Mouse (Mus musculus): ENCODE measurements at regions not wholly inside any gene's neighbourhood (a gene's known extent, or its start where the extent isn't known, plus 50 kb on each side); places are given as distances from the start of the nearest gene placed in this dataset.
A peak's percentile ranks its signal among the peaks of the same experiment; 100 is the strongest.

GRCm38 (mm10) chr16:46807476-46807875 lies 309.2 kb upstream of the Nectin3 start:
- DNase-seq, result no peak

GRCm38 (mm10) chr16:46776367-46776766 lies 278.0 kb upstream of the Nectin3 start:
- DNase-seq, result peak in 1 of 2 experiments; percentile 4

- no peak for DNase-seq
Measured at GRCm38 (mm10) chr16:46769383-46769782, 271.1 kb upstream of the Nectin3 start.

- no peak for DNase-seq
Measured at GRCm38 (mm10) chr16:46768376-46768775, 270.1 kb upstream of the Nectin3 start.

GRCm38 (mm10) chr16:46735140-46735539 lies 236.8 kb upstream of the Nectin3 start:
- DNase-seq, result no peak

- DNase-seq, result no peak
Measured at GRCm38 (mm10) chr16:46728424-46728823, 230.1 kb upstream of the Nectin3 start.

- DNase-seq, result no peak
Measured at GRCm38 (mm10) chr16:46723660-46724059, 225.3 kb upstream of the Nectin3 start.

- DNase-seq, result no peak
Measured at GRCm38 (mm10) chr16:46679787-46680186, 181.5 kb upstream of the Nectin3 start.

- no peak for DNase-seq
Measured at GRCm38 (mm10) chr16:46669590-46669989, 171.3 kb upstream of the Nectin3 start.

- DNase-seq, result no peak
Measured at GRCm38 (mm10) chr16:46665566-46665965, 167.2 kb upstream of the Nectin3 start.

GRCm38 (mm10) chr16:46663008-46663407 lies 164.7 kb upstream of the Nectin3 start:
- no peak for DNase-seq

GRCm38 (mm10) chr16:46655041-46655440 lies 156.7 kb upstream of the Nectin3 start:
- DNase-seq, result no peak

- DNase-seq, result no peak
Measured at GRCm38 (mm10) chr16:46625807-46626206, 127.5 kb upstream of the Nectin3 start.

- no peak for DNase-seq
Measured at GRCm38 (mm10) chr16:46623246-46623645, 124.9 kb upstream of the Nectin3 start.

GRCm38 (mm10) chr16:46619871-46620270 lies 121.5 kb upstream of the Nectin3 start:
- DNase-seq, result no peak

- no peak for DNase-seq
Measured at GRCm38 (mm10) chr16:46617544-46618335, 119.4 kb upstream of the Nectin3 start.

GRCm38 (mm10) chr16:46616606-46617005 lies 118.3 kb upstream of the Nectin3 start:
- DNase-seq, result no peak

GRCm38 (mm10) chr16:46613062-46613818 lies 114.9 kb upstream of the Nectin3 start:
- DNase-seq, result no peak

GRCm38 (mm10) chr16:46605879-46606203 lies 107.5 kb upstream of the Nectin3 start:
- no peak for DNase-seq

GRCm38 (mm10) chr16:46605001-46605878 lies 106.9 kb upstream of the Nectin3 start:
- no peak for DNase-seq

- no peak for DNase-seq
Measured at GRCm38 (mm10) chr16:46592618-46593253, 94.4 kb upstream of the Nectin3 start.

- no peak for DNase-seq
Measured at GRCm38 (mm10) chr16:46587056-46587455, 88.7 kb upstream of the Nectin3 start.

- peak; percentile 55 to 63 for DNase-seq
Measured at GRCm38 (mm10) chr16:46584502-46584901, 86.2 kb upstream of the Nectin3 start.

All from cerebellum, postnatal 25 days (tissue).